Mouse (Mus musculus) lung, embryonic 15.5 days (tissue): ENCODE results near the gene Ccdc24. TPM values are rescaled to one million over a fixed set of nuclear protein-coding genes. Genes with fewer than 3 reads are reported as not detected.

ENCODE experiments used
- ATAC-seq: fragments of 200-750 bp; cut with Nextera tagmentation; 2 replicates; pipeline ENCODE4 v1.8.0; 2017; ENCODE audit warnings: moderate number of reproducible peaks, borderline replicate concordance; ENCODE audit not compliant: low FRiP score, low TSS enrichment; ENCODE audit errors: extremely low read depth
- H3K27ac ChIP-seq: fragments of 300-500 bp; sonication (generic); 2 replicates; pipeline ENCODE4 v1.5.1; 2015; ENCODE audit warnings: moderate library complexity, mild to moderate bottlenecking, inconsistent platforms
- H3K27me3 ChIP-seq: fragments of 300-500 bp; sonication (generic); 2 replicates; pipeline ENCODE4 v1.6.1; 2015; ENCODE audit warnings: inconsistent platforms
- H3K36me3 ChIP-seq: fragments of 300-500 bp; sonication (generic); 2 replicates; pipeline ENCODE4 v1.6.1; 2015; ENCODE audit warnings: inconsistent platforms
- H3K4me1 ChIP-seq: fragments of 300-500 bp; sonication (generic); 2 replicates; pipeline ENCODE4 v1.6.1; 2015; ENCODE audit warnings: inconsistent platforms
- H3K4me2 ChIP-seq: fragments of 300-500 bp; sonication (generic); 2 replicates; pipeline ENCODE4 v1.6.1; 2015; ENCODE audit warnings: inconsistent platforms, mild to moderate bottlenecking, moderate library complexity
- H3K4me3 ChIP-seq: fragments of 300-500 bp; sonication (generic); 2 replicates; pipeline ENCODE4 v1.5.1; 2015; ENCODE audit warnings: mild to moderate bottlenecking, inconsistent platforms
- H3K9ac ChIP-seq: fragments of 300-500 bp; sonication (generic); 2 replicates; pipeline ENCODE4 v1.6.1; 2015; ENCODE audit warnings: inconsistent platforms
- H3K9me3 ChIP-seq: fragments of 300-500 bp; sonication (generic); 2 replicates; pipeline ENCODE4 v1.6.1; 2016; ENCODE audit warnings: inconsistent platforms
- WGBS: fragments of 180-500 bp; shearing (Covaris S2); methylation state at CpG from one replicate; pipeline ENCODE4 v1.1.7; 2015; 5-methylcytosine and 5-hydroxymethylcytosine counted together
- polyA plus RNA-seq: library from polyadenylated mRNA; unstranded; fragments of >200 nt; fragmentation: Nextera tagmentation; extraction: Ambion mirVana; gene quantifications from 2 replicates; pipeline ENCODE4 v1.2.1, GENCODE M21; 2015

Ccdc24 gene
- polyA plus RNA-seq, result 0.73 and 1.9 TPM in 2 replicates

GRCm38 (mm10) chr4:117872471-117872886, at the start of gene Ccdc24:
Gene Ccdc24 (minus strand): TSS chr4:117872557.
- peak; percentile 27; the same call in 1 of the 2 replicates for ATAC-seq
- peaks cover 11% of the 10 kb centered on the region; the same call in 1 of the 2 replicates for H3K4me1 ChIP-seq
- no peak within 1 kb of the TSS for H3K27ac ChIP-seq
- peak within 1 kb of the TSS; percentile 49 for H3K4me2 ChIP-seq
- no peaks in the 10 kb centered on the region for H3K9me3 ChIP-seq
- H3K36me3 ChIP-seq, result peaks cover 10% of the 10 kb centered on the region
- H3K27me3 ChIP-seq, result 0 out of 2 replicates have a peak, but pooled peaks cover under 1% of the 10 kb centered on the region
- peak within 1 kb of the TSS; percentile 18 for H3K4me3 ChIP-seq
- 3% methylated on average over 14 of the region's 14 CpGs for WGBS
- no peak within 1 kb of the TSS for H3K9ac ChIP-seq

DNA sequence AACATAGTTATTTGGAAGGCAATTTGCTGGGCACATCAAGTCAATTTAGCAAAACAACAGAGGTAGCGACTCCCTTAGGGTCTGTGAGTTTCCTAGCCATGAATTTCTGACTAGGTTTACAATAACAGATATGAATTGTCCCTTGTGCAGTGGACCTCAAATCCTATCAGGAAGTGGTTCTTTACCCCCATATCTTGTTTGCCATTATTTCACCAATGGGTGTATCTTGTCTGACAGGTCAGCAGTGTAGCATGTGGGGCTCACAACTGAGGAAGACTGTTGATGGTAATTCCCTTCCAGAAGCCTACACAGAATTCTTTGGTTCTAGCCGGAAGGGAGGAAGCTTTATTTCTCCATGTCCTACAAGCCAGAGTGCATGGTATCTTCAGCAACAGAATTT, 49.0 kb upstream of the Ccdc24 start:
- Histone ChIP-seq H3K9ac (no peak overlapping the region), H3K36me3 (no peaks in the 10 kb centered on the region), H3K4me2 (no peak overlapping the region), H3K4me3 (no peak overlapping the region), H3K27ac (no peak overlapping the region), H3K9me3 (no peaks in the 10 kb centered on the region), H3K27me3 (peaks cover 24% of the 10 kb centered on the region), H3K4me1 (peaks cover 23% of the 10 kb centered on the region)
- no peak for ATAC-seq
- WGBS, result 88% methylated on average over 2 of the region's 2 CpGs

DNA sequence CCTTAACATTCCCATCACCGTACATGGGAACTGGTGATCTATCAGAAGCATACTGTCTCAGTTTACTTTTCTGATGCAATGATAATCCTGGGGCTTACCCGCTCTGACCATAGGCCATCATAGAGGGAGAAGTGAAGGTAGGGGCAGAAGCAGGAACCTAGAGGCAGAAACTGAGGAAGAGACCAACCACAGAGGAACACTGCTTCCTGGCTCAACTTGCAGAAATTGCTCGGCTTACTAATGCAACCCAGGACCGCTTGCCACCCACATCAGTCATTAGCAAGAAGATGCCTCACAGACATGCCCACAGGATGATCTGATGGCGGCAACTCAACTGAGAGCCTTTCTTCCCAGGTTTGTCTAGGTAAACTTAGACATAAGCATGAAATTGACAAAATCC, 46.4 kb upstream of the Ccdc24 start:
- peaks cover 27% of the 10 kb centered on the region for H3K4me1 ChIP-seq
- H3K9me3 ChIP-seq, result no peaks in the 10 kb centered on the region
- no peaks in the 10 kb centered on the region for H3K36me3 ChIP-seq
- ATAC-seq, result no peak
- H3K9ac ChIP-seq, result no peak overlapping the region
- 71% methylated on average over 5 of the region's 5 CpGs for WGBS
- H3K27me3 ChIP-seq, result peaks cover 9% of the 10 kb centered on the region; the same call in 1 of the 2 replicates
- no peak overlapping the region; the same call in 1 of the 2 replicates for H3K27ac ChIP-seq
- H3K4me3 ChIP-seq, result no peak overlapping the region
- no peak overlapping the region for H3K4me2 ChIP-seq

GRCm38 (mm10) chr4:117918261-117918660, 45.9 kb upstream of the Ccdc24 start:
- H3K27ac ChIP-seq, result peak overlapping the region; percentile 49; the same call in 1 of the 2 replicates
- ATAC-seq, result no peak
- WGBS, result 49% methylated on average over 3 of the region's 3 CpGs

GRCm38 (mm10) chr4:117917847-117918246, 45.5 kb upstream of the Ccdc24 start:
- ATAC-seq, result no peak
- 83% methylated on average over 4 of the region's 4 CpGs for WGBS
- Histone ChIP-seq H3K4me1 (peaks cover 30% of the 10 kb centered on the region), H3K36me3 (no peaks in the 10 kb centered on the region), H3K4me3 (no peak overlapping the region), H3K27ac (no peak overlapping the region), H3K27me3 (peaks cover 9% of the 10 kb centered on the region; the same call in 1 of the 2 replicates), H3K9ac (no peak overlapping the region), H3K4me2 (no peak overlapping the region), H3K9me3 (no peaks in the 10 kb centered on the region)

More at GRCm38 (mm10) chr4:117918261-117918660, 45.9 kb upstream of the Ccdc24 start:
- Histone ChIP-seq H3K9me3 (no peaks in the 10 kb centered on the region), H3K4me3 (no peak overlapping the region), H3K4me2 (no peak overlapping the region), H3K4me1 (peaks cover 29% of the 10 kb centered on the region), H3K27me3 (peaks cover 9% of the 10 kb centered on the region; the same call in 1 of the 2 replicates), H3K9ac (no peak overlapping the region), H3K36me3 (no peaks in the 10 kb centered on the region)

- Histone ChIP-seq H3K9me3 (no peaks in the 10 kb centered on the region), H3K27me3 (peaks cover 5% of the 10 kb centered on the region; the same call in 1 of the 2 replicates), H3K4me3 (no peak overlapping the region), H3K4me2 (no peak overlapping the region), H3K4me1 (peaks cover 33% of the 10 kb centered on the region), H3K36me3 (peaks cover under 1% of the 10 kb centered on the region; the same call in 1 of the 2 replicates), H3K9ac (no peak overlapping the region), H3K27ac (no peak overlapping the region)
- 81% methylated on average over 4 of the region's 4 CpGs for WGBS
- ATAC-seq, result no peak
These were observed 45.0 kb upstream of the Ccdc24 start for GRCm38 (mm10) chr4:117917402-117917801.

- WGBS, result 53% methylated on average over 5 of the region's 5 CpGs
These were observed 44.0 kb upstream of the Ccdc24 start for GRCm38 (mm10) chr4:117916386-117916785.

DNA sequence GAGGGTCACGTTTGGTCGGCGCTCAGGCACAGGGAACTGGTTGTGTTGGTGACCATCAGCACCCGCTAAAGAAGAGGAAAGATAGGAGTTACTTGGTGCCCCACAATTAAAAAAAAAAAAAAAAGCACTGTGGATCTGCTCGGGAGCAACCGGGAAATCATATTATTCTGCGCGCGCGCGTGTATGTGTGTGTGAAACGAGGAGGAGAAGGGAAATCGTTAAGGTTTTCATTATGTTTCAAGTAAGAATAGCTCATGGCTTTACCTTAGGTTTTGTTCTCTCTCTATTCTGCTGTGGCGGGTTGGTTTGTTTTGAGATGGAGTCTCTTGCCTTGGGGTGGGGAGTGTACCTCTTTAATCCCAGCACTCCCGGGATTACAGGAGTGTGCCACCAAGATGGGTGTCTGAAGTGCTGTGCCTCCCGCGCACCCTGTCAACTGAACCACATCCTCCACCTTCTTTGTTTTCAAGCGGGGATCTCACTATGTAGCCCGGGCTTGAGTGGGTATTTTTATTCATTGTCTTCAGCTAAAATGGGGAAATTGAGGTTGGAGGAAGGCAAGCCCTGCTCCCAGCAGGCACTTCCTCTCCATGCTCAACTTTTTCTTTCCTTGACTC, 43.2 kb upstream of the Ccdc24 start:
- ATAC-seq, result no peak
- Histone ChIP-seq H3K27ac (peak overlapping the region; percentile 85), H3K27me3 (no peaks in the 10 kb centered on the region), H3K4me3 (peak overlapping the region; percentile 67), H3K36me3 (peaks cover 15% of the 10 kb centered on the region; the same call in 1 of the 2 replicates), H3K4me2 (peak overlapping the region; percentile 98), H3K4me1 (peaks cover 33% of the 10 kb centered on the region), H3K9me3 (no peaks in the 10 kb centered on the region), H3K9ac (peak overlapping the region; percentile 70)
- 1% methylated on average over 19 of the region's 19 CpGs for WGBS

More at GRCm38 (mm10) chr4:117916386-117916785, 44.0 kb upstream of the Ccdc24 start:
- Histone ChIP-seq H3K4me2 (peak overlapping the region; percentile 98; the same call in 1 of the 2 replicates), H3K27ac (no peak overlapping the region), H3K4me1 (peaks cover 33% of the 10 kb centered on the region), H3K9me3 (no peaks in the 10 kb centered on the region), H3K27me3 (no peaks in the 10 kb centered on the region), H3K4me3 (no peak overlapping the region), H3K36me3 (peaks cover 10% of the 10 kb centered on the region; the same call in 1 of the 2 replicates), H3K9ac (no peak overlapping the region)
- ATAC-seq, result no peak

- under 1% methylated on average over 58 of the region's 61 CpGs for WGBS
- Histone ChIP-seq H3K4me1 (peaks cover 33% of the 10 kb centered on the region), H3K4me2 (peak within 1 kb of the TSS; percentile 98), H3K9ac (peak within 1 kb of the TSS; percentile 70), H3K36me3 (peaks cover 15% of the 10 kb centered on the region; the same call in 1 of the 2 replicates), H3K4me3 (peak within 1 kb of the TSS; percentile 67), H3K27ac (peak within 1 kb of the TSS; percentile 85), H3K9me3 (no peaks in the 10 kb centered on the region), H3K27me3 (no peaks in the 10 kb centered on the region)
- ATAC-seq, result peak; percentile 92
These were observed 42.5 kb upstream of the Ccdc24 start, which contains the start of gene Ipo13 for GRCm38 (mm10) chr4:117914591-117915442. Gene Ipo13 (minus strand): TSS chr4:117914999.

GRCm38 (mm10) chr4:117914031-117914430, 41.7 kb upstream of the Ccdc24 start:
- peak overlapping the region; percentile 70 for H3K9ac ChIP-seq
- peak overlapping the region; percentile 67 for H3K4me3 ChIP-seq
- H3K4me1 ChIP-seq, result peaks cover 34% of the 10 kb centered on the region
- H3K27me3 ChIP-seq, result no peaks in the 10 kb centered on the region
- ATAC-seq, result 0 out of 2 replicates have a peak, but pooled peaks have one; percentile 3
- no peaks in the 10 kb centered on the region for H3K9me3 ChIP-seq
- 11% methylated on average over 8 of the region's 8 CpGs for WGBS
- peaks cover 15% of the 10 kb centered on the region; the same call in 1 of the 2 replicates for H3K36me3 ChIP-seq
- peak overlapping the region; percentile 98 for H3K4me2 ChIP-seq
- 0 out of 2 replicates have a peak overlapping the region, but pooled peaks have one; percentile 13 for H3K27ac ChIP-seq

- Histone ChIP-seq H3K27ac (no peak overlapping the region), H3K4me3 (peak overlapping the region; percentile 67), H3K9ac (peak overlapping the region; percentile 70; the same call in 1 of the 2 replicates), H3K4me1 (peaks cover 38% of the 10 kb centered on the region), H3K36me3 (peaks cover 18% of the 10 kb centered on the region; the same call in 1 of the 2 replicates), H3K4me2 (peak overlapping the region; percentile 98), H3K9me3 (no peaks in the 10 kb centered on the region), H3K27me3 (no peaks in the 10 kb centered on the region)
- no peak for ATAC-seq
- 46% methylated on average over 3 of the region's 3 CpGs for WGBS
These were observed 41.1 kb upstream of the Ccdc24 start for GRCm38 (mm10) chr4:117913421-117913820.
